Mouse (Mus musculus) frontal cortex, postnatal 14 days (tissue): ENCODE results near the gene Tmc6.
A peak's percentile ranks its signal among the peaks of the same experiment; 100 is the strongest.
"Not testable (repeated sequence)": the region's sequence is repeated elsewhere in the genome, so short reads cannot be mapped to it uniquely, and the experiment has no call there.

Experiments used
- DNase-seq, 2 experiments: peaks; one replicate each; pipeline ENCODE4 v3.0.0; 2022; ENCODE audit warnings: low spot score in 2 of 2

Gene Tmc6

GRCm38 (mm10) chr11:117781993-117782704 is at the start of gene Tmc6, which contains the start of gene Tmc8:
Tmc6 (minus strand) TSS chr11:117782198.
Tmc8 (plus strand) TSS chr11:117782076.
- no peak for DNase-seq

GRCm38 (mm10) chr11:117830401-117830800 is 48.4 kb upstream of the Tmc6 start:
- no peak for DNase-seq

- no peak for DNase-seq
Measured at GRCm38 (mm10) chr11:117829671-117830215, 47.7 kb upstream of the Tmc6 start.

GRCm38 (mm10) chr11:117828888-117829604 is 47.0 kb upstream of the Tmc6 start:
- DNase-seq: no peak

- no peak for DNase-seq
Measured at GRCm38 (mm10) chr11:117828149-117828887, 46.3 kb upstream of the Tmc6 start.

- no peak for DNase-seq
Measured at GRCm38 (mm10) chr11:117827386-117827785, 45.4 kb upstream of the Tmc6 start.

- DNase-seq: no peak
Measured at GRCm38 (mm10) chr11:117826916-117827315, 44.9 kb upstream of the Tmc6 start.

- no peak for DNase-seq
Measured at GRCm38 (mm10) chr11:117826164-117826563, 44.2 kb upstream of the Tmc6 start.

GRCm38 (mm10) chr11:117825333-117826101 is 43.5 kb upstream of the Tmc6 start, which contains the start of the genes Afmid and Tk1:
Afmid (plus strand) TSS chr11:117825924.
Tk1 (minus strand) TSS chr11:117826092.
- DNase-seq: no peak

- DNase-seq: peak; percentile 62 to 81
Measured at GRCm38 (mm10) chr11:117824060-117824969, 42.3 kb upstream of the Tmc6 start.

GRCm38 (mm10) chr11:117823411-117823810 is 41.4 kb upstream of the Tmc6 start:
- DNase-seq: no peak

- DNase-seq: no peak
Measured at GRCm38 (mm10) chr11:117822728-117823241, 40.8 kb upstream of the Tmc6 start.

GRCm38 (mm10) chr11:117821868-117822267 is 39.9 kb upstream of the Tmc6 start:
- no peak for DNase-seq

- DNase-seq: no peak
Measured at GRCm38 (mm10) chr11:117820173-117820572, 38.2 kb upstream of the Tmc6 start.

GRCm38 (mm10) chr11:117819095-117819494 is 37.1 kb upstream of the Tmc6 start:
- no peak for DNase-seq

- DNase-seq: no peak
Measured at GRCm38 (mm10) chr11:117816389-117816996, 34.5 kb upstream of the Tmc6 start.

- DNase-seq: not testable (repeated sequence)
Measured at GRCm38 (mm10) chr11:117815850-117816249, 33.9 kb upstream of the Tmc6 start.

- DNase-seq: no peak
Measured at GRCm38 (mm10) chr11:117814704-117815366, 32.8 kb upstream of the Tmc6 start.

- no peak for DNase-seq
Measured at GRCm38 (mm10) chr11:117813867-117814266, 31.9 kb upstream of the Tmc6 start.
